Mouse (Mus musculus) hindbrain, postnatal 0 days (tissue): ENCODE data around the gene Nhlrc1. TPM values are rescaled to one million over a fixed set of nuclear protein-coding genes. Genes with fewer than 3 reads are reported as not detected.

Experiments used
- ATAC-seq: fragments of 200-750 bp; cut with Nextera tagmentation; 2 replicates; pipeline ENCODE4 v1.8.0; 2017; ENCODE audit warnings: mild to moderate bottlenecking, moderate TSS enrichment, moderate library complexity
- DNase-seq: peaks from one replicate; pipeline ENCODE4 v3.0.0-alpha.2; 2015; ENCODE audit warnings: low spot score
- H3K27ac ChIP-seq: fragments of 300-500 bp; sonication (generic); 2 replicates; pipeline ENCODE4 v1.5.1; 2014; ENCODE audit warnings: mild to moderate bottlenecking
- H3K27me3 ChIP-seq: fragments of 300-500 bp; sonication (generic); 2 replicates; pipeline ENCODE4 v1.6.1; 2014; ENCODE audit warnings: low read length, mixed read lengths; ENCODE audit not compliant: insufficient read depth
- H3K36me3 ChIP-seq: fragments of 300-500 bp; sonication (generic); 2 replicates; pipeline ENCODE4 v1.6.1; 2014; ENCODE audit warnings: low read length, mixed read lengths; ENCODE audit not compliant: insufficient read depth
- H3K4me1 ChIP-seq: fragments of 300-500 bp; sonication (generic); 2 replicates; pipeline ENCODE4 v1.6.1; 2014; ENCODE audit warnings: antibody characterized with exemption, low read length, mixed read lengths; ENCODE audit not compliant: insufficient read depth
- H3K4me2 ChIP-seq: fragments of 300-500 bp; sonication (generic); 2 replicates; pipeline ENCODE4 v1.6.1; 2014; ENCODE audit warnings: low read depth, mild to moderate bottlenecking, low read length, moderate library complexity, mixed read lengths
- H3K4me3 ChIP-seq: fragments of 300-500 bp; sonication (generic); 2 replicates; pipeline ENCODE4 v1.5.1; 2014; ENCODE audit warnings: low read length
- H3K9ac ChIP-seq: fragments of 300-500 bp; sonication (generic); replicated peaks from 2 replicates; pipeline ENCODE4 v1.6.1; 2014; ENCODE audit warnings: mild to moderate bottlenecking, low read length, moderate library complexity, mixed read lengths
- H3K9me3 ChIP-seq: fragments of 300-500 bp; sonication (generic); 2 replicates; pipeline ENCODE4 v1.6.1; 2016; ENCODE audit warnings: low read length, mixed read lengths
- CTCF ChIP-seq: IDR thresholded peaks from 2 replicates; pipeline ENCODE4 v1.5.1; 2016; ENCODE audit warnings: antibody characterized with exemption, control low read depth, low read depth
- WGBS: fragments of 180-500 bp; shearing (Covaris S2); extraction: QIAGEN DNeasy Blood & Tissue Kit; methylation state at CpG from one replicate; pipeline ENCODE4 v1.1.7; 2014; 5-methylcytosine and 5-hydroxymethylcytosine counted together
- polyA plus RNA-seq: library from polyadenylated mRNA; unstranded; fragments of >200 nt; fragmentation: Nextera tagmentation; extraction: Ambion mirVana; gene quantifications from 2 replicates; pipeline ENCODE4 v1.2.1, GENCODE M21; 2015
- total RNA-seq: library from RNA; depleted of rRNA; stranded (reverse); fragments of >200 nt; gene quantifications from 2 replicates; pipeline ENCODE4 v1.2.3, GENCODE M21; 2014; rRNA removed

Nhlrc1 gene
- total RNA-seq (15.1 and 22.4 TPM in 2 replicates), polyA plus RNA-seq (13.0 and 14.1 TPM in 2 replicates)

DNA sequence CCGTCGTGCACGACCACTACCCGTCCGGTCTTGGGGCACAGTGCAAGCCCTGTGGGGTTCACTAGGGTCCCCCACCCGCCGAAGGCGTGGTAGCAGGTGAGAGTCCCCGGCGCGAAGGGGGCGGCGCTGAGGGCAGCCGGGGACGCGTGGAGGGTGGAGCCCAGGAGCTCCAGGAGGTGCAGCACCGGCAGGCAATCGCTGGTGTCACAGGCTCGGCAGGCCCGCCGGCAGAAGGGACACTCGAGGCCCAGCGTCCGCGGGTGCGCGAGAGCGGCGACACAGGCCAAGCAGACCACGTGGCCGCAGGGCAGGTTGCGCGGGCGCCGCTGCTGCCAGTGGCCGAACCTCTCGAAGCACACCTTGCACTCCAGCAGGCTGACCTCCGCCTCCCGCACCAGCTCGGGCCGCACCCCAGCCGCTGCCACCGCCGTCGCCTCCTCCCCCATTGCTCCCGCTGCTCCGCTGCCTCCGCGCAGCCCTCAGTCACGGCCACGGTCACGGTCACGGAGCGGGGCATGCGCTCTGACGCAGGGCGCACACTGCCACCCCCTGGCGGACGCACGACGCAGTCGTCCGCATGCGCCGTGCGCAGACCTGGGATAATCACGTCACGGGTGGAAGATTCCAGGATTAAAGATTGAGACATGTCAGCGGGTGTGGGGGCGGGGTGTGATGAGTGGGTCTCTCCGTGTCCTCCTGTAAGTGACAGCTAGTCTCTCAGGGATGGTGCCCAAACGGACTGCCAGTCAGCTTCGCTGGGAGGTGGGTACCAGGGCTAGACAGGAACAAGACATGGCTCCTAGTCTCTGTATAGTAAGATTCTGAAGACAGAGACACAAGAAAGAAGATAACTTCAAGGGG is at the start of gene Nhlrc1:
Gene Nhlrc1 (minus strand): TSS at position 517 of the 861 bp plus-strand sequence.
- Histone ChIP-seq H3K27ac (no peak within 1 kb of the TSS), H3K4me3 (peak within 1 kb of the TSS; percentile 49), H3K9me3 (peaks cover 5% of the 10 kb centered on the region; the same call in 1 of the 2 replicates), H3K27me3 (no peaks in the 10 kb centered on the region), H3K36me3 (no peaks in the 10 kb centered on the region), H3K9ac (peak within 1 kb of the TSS; percentile 47), H3K4me1 (peaks cover 8% of the 10 kb centered on the region; the same call in 1 of the 2 replicates), H3K4me2 (peak within 1 kb of the TSS; percentile 80)
- DNase-seq (peak; percentile 91), ATAC-seq (peak; percentile 92)
- WGBS = 2% methylated on average over 73 of the region's 73 CpGs
- peak; percentile 87 for TF ChIP-seq CTCF

DNA sequence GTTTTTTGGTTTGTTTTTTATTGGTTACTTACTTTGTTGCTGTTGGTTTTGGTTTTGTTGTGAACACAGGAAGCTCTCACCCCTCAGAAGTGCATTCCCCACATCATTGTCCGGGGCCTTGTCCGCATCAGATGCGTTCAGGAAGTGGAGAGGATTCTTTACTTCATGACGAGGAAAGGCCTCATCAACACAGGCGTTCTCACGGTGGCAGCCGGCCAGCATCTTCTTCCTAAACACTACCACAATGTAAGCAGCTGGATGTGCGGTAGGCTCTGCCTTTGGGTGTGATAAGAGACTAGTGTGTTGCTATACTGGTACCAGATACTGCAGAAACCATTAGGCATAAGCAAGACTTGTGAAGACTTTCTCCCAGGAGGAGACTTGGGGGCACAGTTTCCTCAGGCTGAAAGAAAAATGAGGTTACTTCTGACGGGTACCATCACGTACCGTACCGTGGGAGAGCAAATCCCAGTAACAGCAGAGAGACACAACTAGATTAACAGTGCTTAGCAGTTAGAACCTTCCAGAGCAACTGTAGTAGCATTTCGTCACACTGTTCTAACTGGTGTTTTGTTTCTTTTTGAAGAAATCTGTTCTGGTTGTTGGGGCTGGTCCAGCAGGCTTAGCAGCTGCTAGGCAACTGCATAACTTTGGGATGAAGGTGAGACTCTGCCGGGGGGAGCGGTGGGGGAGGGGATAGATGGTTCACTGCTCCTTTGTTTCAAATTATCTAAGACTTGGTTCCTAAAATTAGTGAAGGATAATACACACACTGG is 49.5 kb upstream of the Nhlrc1 start:
- Histone ChIP-seq H3K27me3 (no peaks in the 10 kb centered on the region), H3K4me1 (no peaks in the 10 kb centered on the region), H3K9me3 (no peaks in the 10 kb centered on the region), H3K9ac (no peak overlapping the region), H3K27ac (no peak overlapping the region), H3K36me3 (peaks cover 47% of the 10 kb centered on the region), H3K4me3 (no peak overlapping the region), H3K4me2 (no peak overlapping the region)
- no peak for DNase-seq
- TF ChIP-seq CTCF = no peak
- WGBS = 74% methylated on average over 15 of the region's 15 CpGs
- no peak for ATAC-seq

DNA sequence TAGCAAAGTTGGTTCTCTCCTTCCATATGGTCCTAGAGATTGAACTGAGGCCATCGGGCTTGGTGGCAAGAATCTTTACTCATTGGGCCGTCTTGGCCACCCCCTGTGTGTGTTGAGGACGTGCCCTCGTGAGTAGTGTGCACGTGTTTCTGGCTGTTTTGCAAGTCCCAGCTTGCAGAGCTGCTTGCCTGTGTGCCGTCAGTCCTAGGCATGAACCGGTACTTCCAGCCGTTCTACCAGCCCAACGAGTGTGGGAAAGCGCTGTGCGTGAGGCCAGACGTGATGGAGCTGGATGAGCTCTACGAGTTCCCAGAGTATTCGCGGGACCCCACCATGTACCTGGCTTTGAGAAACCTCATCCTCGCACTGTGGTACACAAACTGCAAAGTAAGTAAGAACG is 48.1 kb upstream of the Nhlrc1 start:
- no peak overlapping the region for H3K4me3 ChIP-seq
- TF ChIP-seq CTCF = no peak
- DNase-seq (no peak), ATAC-seq (no peak)
- H3K9me3 ChIP-seq = no peaks in the 10 kb centered on the region
- no peak overlapping the region for H3K9ac ChIP-seq
- H3K27ac ChIP-seq = no peak overlapping the region
- H3K4me1 ChIP-seq = no peaks in the 10 kb centered on the region
- 96% methylated on average over 17 of the region's 17 CpGs for WGBS
- H3K36me3 ChIP-seq = peaks cover 44% of the 10 kb centered on the region
- no peak overlapping the region for H3K4me2 ChIP-seq
- no peaks in the 10 kb centered on the region for H3K27me3 ChIP-seq

DNA sequence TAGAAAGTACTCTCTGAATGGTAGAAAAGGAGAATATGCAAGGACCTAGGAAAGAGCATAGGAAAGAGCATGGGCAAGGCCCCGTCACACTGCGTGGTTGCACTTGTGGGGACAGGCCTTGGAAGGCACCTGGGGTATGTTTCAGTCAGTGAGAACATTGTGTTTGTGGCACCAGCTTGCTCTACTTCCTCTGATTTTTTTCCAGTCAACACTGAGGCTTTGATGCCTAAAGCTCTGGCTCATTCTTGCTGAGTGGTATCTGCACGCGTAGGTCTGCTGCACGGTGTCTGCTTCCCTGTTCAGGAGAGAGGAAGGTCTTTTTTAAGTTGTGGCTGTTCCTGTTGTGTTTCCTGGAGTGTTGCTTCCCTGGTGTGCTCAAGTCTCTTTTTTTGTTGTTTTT is 42.1 kb upstream of the Nhlrc1 start:
- WGBS = 93% methylated on average over 5 of the region's 5 CpGs
- Histone ChIP-seq H3K4me2 (no peak overlapping the region), H3K4me1 (no peaks in the 10 kb centered on the region), H3K36me3 (peaks cover 32% of the 10 kb centered on the region), H3K27ac (no peak overlapping the region), H3K4me3 (no peak overlapping the region), H3K9ac (no peak overlapping the region), H3K9me3 (no peaks in the 10 kb centered on the region), H3K27me3 (no peaks in the 10 kb centered on the region)
- no peak for TF ChIP-seq CTCF
- DNase-seq (no peak), ATAC-seq (no peak)

DNA sequence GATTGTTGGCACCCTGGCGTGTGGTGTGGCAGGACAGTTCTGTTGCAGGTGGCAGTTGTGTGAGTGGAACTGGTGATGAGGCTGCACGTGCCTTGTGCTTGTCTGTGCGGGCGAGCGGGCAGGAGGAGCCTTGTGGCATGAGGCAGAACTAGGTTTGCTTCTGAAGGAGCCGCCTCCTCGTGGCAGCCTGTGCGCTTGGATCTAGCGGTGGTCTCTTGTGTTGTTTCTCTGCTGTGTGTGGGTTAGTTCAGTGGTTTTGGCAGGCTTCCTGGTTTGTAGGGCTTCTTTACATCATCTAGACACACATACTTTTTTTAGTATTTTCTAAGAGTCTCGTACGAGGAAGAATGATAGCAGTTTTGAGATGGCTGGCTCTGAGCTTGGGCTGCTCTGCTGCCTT is 41.5 kb upstream of the Nhlrc1 start:
- Histone ChIP-seq H3K4me1 (no peaks in the 10 kb centered on the region), H3K27ac (no peak overlapping the region), H3K4me3 (no peak overlapping the region), H3K4me2 (no peak overlapping the region), H3K27me3 (no peaks in the 10 kb centered on the region), H3K36me3 (peaks cover 29% of the 10 kb centered on the region), H3K9ac (no peak overlapping the region), H3K9me3 (no peaks in the 10 kb centered on the region)
- no peak for TF ChIP-seq CTCF
- 84% methylated on average over 11 of the region's 11 CpGs for WGBS
- no peak for ATAC-seq
- no peak for DNase-seq

DNA sequence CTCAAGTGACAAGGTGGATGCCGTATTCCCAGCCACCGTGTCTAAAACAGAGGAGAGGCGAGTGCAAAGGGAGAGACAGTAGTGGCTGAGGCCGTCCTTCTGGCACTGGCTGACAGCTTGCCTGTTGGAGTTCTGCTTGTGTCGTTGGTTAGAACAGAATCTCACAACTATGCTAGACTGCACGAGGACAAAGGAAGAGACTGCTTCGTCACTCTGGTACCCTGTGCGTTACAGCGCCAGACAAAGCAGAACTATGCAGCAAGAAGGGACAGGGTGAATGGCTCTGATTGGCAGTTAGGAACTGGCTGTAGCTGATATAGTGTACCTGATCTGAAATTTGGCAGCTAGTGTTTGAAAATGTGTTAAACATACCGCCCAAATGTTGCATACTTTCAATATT is 39.3 kb upstream of the Nhlrc1 start:
- Histone ChIP-seq H3K4me1 (no peaks in the 10 kb centered on the region), H3K27me3 (no peaks in the 10 kb centered on the region), H3K36me3 (peaks cover 40% of the 10 kb centered on the region), H3K4me3 (no peak overlapping the region), H3K27ac (no peak overlapping the region), H3K4me2 (no peak overlapping the region), H3K9ac (no peak overlapping the region), H3K9me3 (no peaks in the 10 kb centered on the region)
- DNase-seq (no peak), ATAC-seq (no peak)
- WGBS = 28% methylated on average over 10 of the region's 10 CpGs
- no peak for TF ChIP-seq CTCF
